Mouse (Mus musculus) thymus, adult 2 months (tissue): ENCODE data around the gene Mthfd2l.

ENCODE experiments used
- CTCF ChIP-seq: fragments of 200-500 bp; IDR thresholded peaks from 2 replicates; pipeline ENCODE4 v1.5.1; 2012; ENCODE audit warnings: mild to moderate bottlenecking, control low read depth, low read length, moderate library complexity, borderline replicate concordance; ENCODE audit not compliant: control insufficient read depth, poor library complexity, insufficient read depth; ENCODE audit errors: extremely low read depth
- POLR2A ChIP-seq: fragments of 200-500 bp; IDR thresholded peaks from 2 replicates; pipeline ENCODE4 v1.6.1; 2012; ENCODE audit warnings: mild to moderate bottlenecking, low read length, control low read depth, moderate library complexity; ENCODE audit not compliant: control insufficient read depth, poor library complexity, insufficient read depth; ENCODE audit errors: extremely low read depth

GRCm38 (mm10) chr5:90900688-90901087 lies 30.2 kb upstream of the Mthfd2l start:
- TF ChIP-seq CTCF (no peak), POLR2A (no peak)
